Mouse (Mus musculus) heart, adult 2 months (tissue): ENCODE results near the gene Sik1. TPM values are rescaled to one million over a fixed set of nuclear protein-coding genes. Genes with fewer than 3 reads are reported as not detected.

ENCODE experiments used
- DNase-seq, 2 experiments: peaks; one replicate each; pipeline ENCODE4 v3.0.0; 2021
- H3K27ac ChIP-seq: fragments of 200-600 bp; 2 replicates; pipeline ENCODE4 v1.8.1; 2022
- H3K27me3 ChIP-seq: fragments of 200-500 bp; 2 replicates; pipeline ENCODE4 v1.6.1; 2012; ENCODE audit warnings: mild to moderate bottlenecking, low read length, inconsistent platforms, mixed read lengths; ENCODE audit not compliant: control insufficient read depth, insufficient read depth
- H3K36me3 ChIP-seq: fragments of 200-500 bp; 2 replicates; pipeline ENCODE4 v1.6.1; 2012; ENCODE audit warnings: low read length, inconsistent platforms; ENCODE audit not compliant: control insufficient read depth, insufficient read depth
- H3K4me1 ChIP-seq: fragments of 200-500 bp; 2 replicates; pipeline ENCODE4 v1.6.1; 2011; ENCODE audit warnings: low read length; ENCODE audit not compliant: control insufficient read depth, insufficient read depth
- H3K4me3 ChIP-seq: fragments of 200-600 bp; 2 replicates; pipeline ENCODE4 v1.8.1; 2022
- H3K79me2 ChIP-seq: fragments of 200-500 bp; replicated peaks from 2 replicates; pipeline ENCODE4 v1.6.1; 2012; ENCODE audit warnings: mild to moderate bottlenecking, inconsistent platforms, low read length, moderate library complexity, mixed read lengths; ENCODE audit not compliant: control insufficient read depth, insufficient read depth
- H3K9ac ChIP-seq: fragments of 200-500 bp; 2 replicates; pipeline ENCODE4 v1.6.1; 2012; ENCODE audit warnings: low read depth, mild to moderate bottlenecking, control low read depth, inconsistent platforms, low read length, mixed read lengths
- CTCF ChIP-seq: fragments of 200-600 bp; IDR thresholded peaks from 2 replicates; pipeline ENCODE4 v1.8.1; 2022; ENCODE audit warnings: antibody characterized with exemption, mild to moderate bottlenecking, moderate library complexity
- EP300 ChIP-seq: fragments of 200-500 bp; IDR thresholded peaks from 2 replicates; pipeline ENCODE4 v1.6.1; 2011; ENCODE audit warnings: low read depth, low read length, control low read depth; ENCODE audit not compliant: insufficient read depth
- POLR2A ChIP-seq: fragments of 200-500 bp; IDR thresholded peaks from 2 replicates; pipeline ENCODE4 v1.6.1; 2011; ENCODE audit warnings: mild to moderate bottlenecking, low read depth, low read length, control low read depth; ENCODE audit not compliant: insufficient read depth
- WGBS: fragments of 180-500 bp; shearing (Covaris S2); methylation state at CpG from one replicate; pipeline ENCODE4 v1.1.7; 2018; 5-methylcytosine and 5-hydroxymethylcytosine counted together
- intact Hi-C: fragments of 180-260 bp; cut with DNase I; formaldehyde crosslinking; loops from one replicate; pipeline ENCODE4 v1.15.1; 2025
- polyA plus RNA-seq: library from polyadenylated mRNA; depleted of rRNA; stranded (reverse); fragments of >200 nt; gene quantifications from 2 replicates; pipeline ENCODE4 v1.2.3, GENCODE M21; 2012
- total RNA-seq, 2 experiments: library from RNA; stranded (reverse); gene quantifications; 2 replicates each; pipeline ENCODE4 v1.2.3; 2021

Sik1 gene
- total and polyA plus RNA-seq, 3 experiments: 21.0 to 62.7 (median 39.6) TPM

GRCm38 (mm10) chr17:31840423-31841003 lies 15.1 kb downstream of the Sik1 start:
- H3K4me1 ChIP-seq: peaks cover 17% of the 10 kb centered on the region
- DNase-seq: no peak

GRCm38 (mm10) chr17:31836772-31837171 lies 18.8 kb downstream of the Sik1 start:
- Histone ChIP-seq H3K36me3 (no peaks in the 10 kb centered on the region), H3K79me2 (no peaks in the 10 kb centered on the region), H3K4me3 (no peak overlapping the region), H3K27ac (peak overlapping the region; percentile 38), H3K27me3 (no peaks in the 10 kb centered on the region), H3K4me1 (peaks cover 15% of the 10 kb centered on the region), H3K9ac (no peak overlapping the region)
- TF ChIP-seq CTCF (no peak), POLR2A (no peak), EP300 (no peak)
- intact Hi-C loops: loop anchor here (5.0 kb wide), 1 partner anchor 44 kb away; no protein-coding TSS in a partner anchor
- WGBS: 49% methylated on average over 7 of the region's 7 CpGs
- DNase-seq: no peak

More at GRCm38 (mm10) chr17:31840423-31841003, 15.1 kb downstream of the Sik1 start:
- H3K27ac ChIP-seq: no peak overlapping the region
- WGBS: 83% methylated on average over 6 of the region's 6 CpGs
- TF ChIP-seq POLR2A (no peak), EP300 (no peak), CTCF (no peak)
- H3K27me3 ChIP-seq: no peaks in the 10 kb centered on the region
- H3K36me3 ChIP-seq: no peaks in the 10 kb centered on the region
- intact Hi-C loops: no loop called here
- H3K9ac ChIP-seq: no peak overlapping the region
- H3K79me2 ChIP-seq: no peaks in the 10 kb centered on the region
- no peak overlapping the region for H3K4me3 ChIP-seq

GRCm38 (mm10) chr17:31836264-31836607 lies 19.4 kb downstream of the Sik1 start:
- Histone ChIP-seq H3K36me3 (no peaks in the 10 kb centered on the region), H3K79me2 (no peaks in the 10 kb centered on the region), H3K4me1 (peaks cover 14% of the 10 kb centered on the region), H3K27ac (peak overlapping the region; percentile 38; the same call in 1 of the 2 replicates), H3K4me3 (no peak overlapping the region), H3K27me3 (no peaks in the 10 kb centered on the region), H3K9ac (no peak overlapping the region)
- intact Hi-C loops: loop anchor here (5.0 kb wide), 1 partner anchor 44 kb away; no protein-coding TSS in a partner anchor
- WGBS: 52% methylated on average over 2 of the region's 2 CpGs
- DNase-seq: no peak
- TF ChIP-seq CTCF (no peak), POLR2A (no peak), EP300 (no peak)

- no peak overlapping the region for H3K4me3 ChIP-seq
- no peaks in the 10 kb centered on the region for H3K79me2 ChIP-seq
- intact Hi-C loops: loop anchor here (5.0 kb wide), 1 partner anchor 43 kb away; no protein-coding TSS in a partner anchor
- TF ChIP-seq POLR2A (no peak), EP300 (no peak), CTCF (no peak)
- H3K36me3 ChIP-seq: no peaks in the 10 kb centered on the region
- H3K27me3 ChIP-seq: no peaks in the 10 kb centered on the region
- H3K4me1 ChIP-seq: peaks cover 14% of the 10 kb centered on the region
- DNase-seq: peak in 1 of 2 experiments; percentile 32
- 95% methylated on average over 11 of the region's 11 CpGs for WGBS
- no peak overlapping the region for H3K9ac ChIP-seq
- H3K27ac ChIP-seq: peak overlapping the region; percentile 38; the same call in 1 of the 2 replicates
Measured at GRCm38 (mm10) chr17:31835528-31836263, 19.9 kb downstream of the Sik1 start.

GRCm38 (mm10) chr17:31834320-31835065 lies 21.1 kb downstream of the Sik1 start:
- no peaks in the 10 kb centered on the region for H3K36me3 ChIP-seq
- no peak overlapping the region for H3K4me3 ChIP-seq
- H3K4me1 ChIP-seq: peaks cover 14% of the 10 kb centered on the region
- H3K9ac ChIP-seq: no peak overlapping the region
- WGBS: 40% methylated on average over 6 of the region's 6 CpGs
- peak overlapping the region; percentile 46 for H3K27ac ChIP-seq
- TF ChIP-seq EP300: 0 out of 2 replicates have a peak, but pooled peaks have one; percentile 56
- TF ChIP-seq POLR2A: 0 out of 2 replicates have a peak, but pooled peaks have one; percentile 23
- no peak for TF ChIP-seq CTCF
- no peaks in the 10 kb centered on the region for H3K27me3 ChIP-seq
- intact Hi-C loops: loop anchor here (5.0 kb wide), 1 partner anchor 42 kb away; no protein-coding TSS in a partner anchor
- H3K79me2 ChIP-seq: no peaks in the 10 kb centered on the region
- DNase-seq: peak; percentile 64 to 76
